Mouse (Mus musculus) G1E (cell line): Measurements from ENCODE around the gene 4931422A03Rik. TPM values are rescaled to one million over a fixed set of nuclear protein-coding genes. Genes with fewer than 3 reads are reported as not detected.

Experiments used
- ATAC-seq: 2 replicates; pipeline ENCODE4 v1.8.0; 2016; ENCODE audit warnings: mild to moderate bottlenecking; ENCODE audit not compliant: insufficient number of reproducible peaks, poor library complexity, low FRiP score, severe bottlenecking; ENCODE audit errors: extremely low read depth
- DNase-seq: peaks from one replicate; pipeline ENCODE4 v3.0.0; 2012; ENCODE audit warnings: low spot score
- H3K27me3 ChIP-seq: 2 replicates; pipeline ENCODE4 v1.6.1; 2012; ENCODE audit warnings: mild to moderate bottlenecking, low read length, inconsistent platforms; ENCODE audit not compliant: insufficient read depth
- H3K36me3 ChIP-seq: replicated peaks from 2 replicates; pipeline ENCODE3; 2012; ENCODE audit warnings: mild to moderate bottlenecking, inconsistent platforms
- H3K4me1 ChIP-seq: 2 replicates; pipeline ENCODE4 v1.6.1; 2012; ENCODE audit warnings: low read depth, low read length, inconsistent platforms, mixed read lengths; ENCODE audit not compliant: insufficient read depth
- H3K4me3 ChIP-seq: 2 replicates; pipeline ENCODE4 v1.5.1; 2012; ENCODE audit warnings: low read depth, mild to moderate bottlenecking, inconsistent platforms, low read length, moderate library complexity, mixed read lengths
- H3K9me3 ChIP-seq: replicated peaks from 2 replicates; pipeline ENCODE4 v1.6.1; 2012; ENCODE audit warnings: inconsistent platforms
- CTCF ChIP-seq: IDR thresholded peaks from 2 replicates; pipeline ENCODE4 v1.5.1; 2012; ENCODE audit warnings: low read depth, low read length, inconsistent platforms, mixed read lengths
- GATA1 ChIP-seq: IDR thresholded peaks from 2 replicates; pipeline ENCODE4 v1.6.1; 2012; ENCODE audit warnings: borderline replicate concordance, low read length, inconsistent platforms, mixed read lengths
- GATA2 ChIP-seq: IDR thresholded peaks from 2 replicates; pipeline ENCODE4 v1.6.1; 2012; ENCODE audit warnings: low read depth, low read length, inconsistent platforms, borderline replicate concordance
- POLR2AphosphoS5 ChIP-seq: IDR thresholded peaks from 2 replicates; pipeline ENCODE4 v1.6.1; 2012; ENCODE audit warnings: low read depth, low read length, inconsistent platforms; ENCODE audit not compliant: insufficient replicate concordance
- TAL1 ChIP-seq: conservative IDR thresholded peaks from 2 replicates; pipeline ENCODE4 v1.6.1; 2012; ENCODE audit warnings: low read depth, low read length, inconsistent platforms, mixed read lengths
- polyA plus RNA-seq: library from polyadenylated mRNA; stranded (reverse); fragments of >175 nt; gene quantifications from 2 replicates; pipeline ENCODE4 v1.2.3, GENCODE M21; 2012
- total RNA-seq, 2 experiments: library from RNA; stranded (forward) in 1 of 2; stranded (reverse) in 1 of 2; fragments of 200-1000 nt in 1 of 2; fragments of >200 nt in 1 of 2; fragmentation: Nextera tagmentation in 1 of 2; gene quantifications; 2 replicates each; pipeline ENCODE4 v1.2.3; 2014 to 2017

The 4931422A03Rik gene
- total and polyA plus RNA-seq, 3 experiments, result 0.38 TPM; not detected in 2

GRCm38 (mm10) chr2:103931511-103931911 lies 96.7 kb downstream of the 4931422A03Rik start:
- ATAC-seq (no peak), DNase-seq (no peak)
- no peaks in the 10 kb centered on the region for H3K36me3 ChIP-seq
- peaks cover 83% of the 10 kb centered on the region for H3K4me1 ChIP-seq
- no peaks in the 10 kb centered on the region for H3K27me3 ChIP-seq
- H3K4me3 ChIP-seq, result peak overlapping the region; percentile 47; the same call in 1 of the 2 replicates
- no peak for TF ChIP-seq POLR2AphosphoS5
- no peak for TF ChIP-seq GATA1
- H3K9me3 ChIP-seq, result no peaks in the 10 kb centered on the region

DNA sequence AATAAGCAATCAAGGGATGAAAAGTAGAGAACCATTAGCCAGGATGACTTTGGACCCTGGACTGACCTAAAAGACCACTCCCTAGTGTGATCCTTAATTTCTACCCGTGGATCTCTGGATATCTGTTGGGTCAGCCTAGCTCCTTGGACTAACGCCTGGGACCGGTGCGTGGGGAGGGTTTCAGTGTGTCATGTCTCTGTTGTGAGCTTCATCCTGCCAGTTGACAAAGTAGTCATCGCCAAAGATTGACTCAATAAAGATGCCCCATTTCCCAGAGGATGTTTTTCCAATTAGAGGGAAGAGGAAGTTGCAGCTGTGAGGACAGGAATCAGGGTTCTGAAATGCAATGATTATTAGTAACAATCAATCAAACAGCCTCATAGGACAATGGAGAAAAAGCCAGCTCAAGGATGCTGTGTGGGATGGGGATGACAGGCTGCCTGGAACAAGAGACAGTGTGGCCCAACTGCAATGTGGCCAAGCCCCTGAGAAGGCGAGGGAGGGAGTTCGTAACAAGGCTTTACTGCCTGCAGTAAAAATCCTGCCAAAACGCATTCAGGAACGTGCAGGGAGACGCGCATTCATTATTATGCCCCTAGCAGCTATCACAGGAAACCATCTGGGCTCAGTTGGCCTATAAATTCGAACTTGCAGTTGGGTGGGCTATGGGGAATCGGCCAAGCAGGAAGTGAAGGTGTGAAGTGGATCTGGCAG lies 97.7 kb downstream of the 4931422A03Rik start:
- H3K36me3 ChIP-seq, result no peaks in the 10 kb centered on the region
- DNase-seq (peak; percentile 10), ATAC-seq (peak; percentile 40)
- no peaks in the 10 kb centered on the region for H3K9me3 ChIP-seq
- H3K4me1 ChIP-seq, result peaks cover 84% of the 10 kb centered on the region
- peak overlapping the region; percentile 17; the same call in 1 of the 2 replicates for H3K4me3 ChIP-seq
- H3K27me3 ChIP-seq, result no peaks in the 10 kb centered on the region
- TF ChIP-seq CTCF (no peak), GATA1 (no peak), POLR2AphosphoS5 (no peak), GATA2 (no peak), TAL1 (peak; percentile 46; the same call in 1 of the 2 replicates)

DNA sequence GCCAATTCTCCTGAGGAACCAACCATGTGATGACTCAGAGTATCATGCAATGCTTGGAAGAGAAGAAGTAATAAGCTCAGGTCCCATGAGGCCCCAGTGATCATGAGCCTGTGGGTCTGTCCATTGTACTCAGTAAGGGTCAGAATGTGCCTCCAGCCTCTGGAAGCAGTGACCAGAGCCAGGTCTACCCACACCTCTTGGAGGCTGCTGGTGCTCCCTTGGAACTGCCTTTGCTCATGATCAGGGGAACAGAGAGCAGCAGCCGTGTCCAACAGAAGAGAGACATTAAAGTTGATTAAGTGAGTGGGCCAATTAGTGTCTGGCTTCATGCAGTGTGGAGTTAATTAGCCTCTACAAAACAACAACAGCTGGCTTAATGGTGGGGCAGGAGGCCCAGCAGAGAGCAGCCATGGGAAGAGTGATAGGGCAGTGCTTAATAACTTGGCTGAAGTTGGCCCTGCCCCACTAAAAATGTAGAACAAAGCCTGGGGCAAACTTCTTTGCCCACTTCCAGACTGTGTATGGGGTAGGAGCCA lies 100.5 kb downstream of the 4931422A03Rik start:
- no peak for ATAC-seq
- no peaks in the 10 kb centered on the region; the same call in 1 of the 2 replicates for H3K9me3 ChIP-seq
- TF ChIP-seq GATA1, result no peak
- TF ChIP-seq GATA2, result no peak
- TF ChIP-seq POLR2AphosphoS5, result no peak
- no peaks in the 10 kb centered on the region for H3K27me3 ChIP-seq
- H3K4me3 ChIP-seq, result no peak overlapping the region
- peaks cover 70% of the 10 kb centered on the region for H3K4me1 ChIP-seq
- DNase-seq, result no peak
- no peaks in the 10 kb centered on the region for H3K36me3 ChIP-seq

GRCm38 (mm10) chr2:103926586-103927113 lies 101.5 kb downstream of the 4931422A03Rik start:
- Histone ChIP-seq H3K9me3 (no peaks in the 10 kb centered on the region; the same call in 1 of the 2 replicates), H3K36me3 (no peaks in the 10 kb centered on the region), H3K27me3 (no peaks in the 10 kb centered on the region), H3K4me1 (peaks cover 63% of the 10 kb centered on the region), H3K4me3 (no peak overlapping the region; the same call in 1 of the 2 replicates)
- ATAC-seq (peak; percentile 74), DNase-seq (peak; percentile 35)
- no peak for TF ChIP-seq POLR2AphosphoS5
- TF ChIP-seq TAL1, result peak; percentile 68

- Histone ChIP-seq H3K9me3 (no peaks in the 10 kb centered on the region), H3K27me3 (no peaks in the 10 kb centered on the region), H3K36me3 (no peaks in the 10 kb centered on the region), H3K4me3 (no peak overlapping the region), H3K4me1 (peaks cover 25% of the 10 kb centered on the region)
- no peak for TF ChIP-seq POLR2AphosphoS5
- no peak for TF ChIP-seq TAL1
- TF ChIP-seq CTCF, result no peak
- TF ChIP-seq GATA1, result no peak
- TF ChIP-seq GATA2, result no peak
- ATAC-seq (no peak), DNase-seq (no peak)
Measured at GRCm38 (mm10) chr2:103919488-103919887, 108.7 kb downstream of the 4931422A03Rik start.

DNA sequence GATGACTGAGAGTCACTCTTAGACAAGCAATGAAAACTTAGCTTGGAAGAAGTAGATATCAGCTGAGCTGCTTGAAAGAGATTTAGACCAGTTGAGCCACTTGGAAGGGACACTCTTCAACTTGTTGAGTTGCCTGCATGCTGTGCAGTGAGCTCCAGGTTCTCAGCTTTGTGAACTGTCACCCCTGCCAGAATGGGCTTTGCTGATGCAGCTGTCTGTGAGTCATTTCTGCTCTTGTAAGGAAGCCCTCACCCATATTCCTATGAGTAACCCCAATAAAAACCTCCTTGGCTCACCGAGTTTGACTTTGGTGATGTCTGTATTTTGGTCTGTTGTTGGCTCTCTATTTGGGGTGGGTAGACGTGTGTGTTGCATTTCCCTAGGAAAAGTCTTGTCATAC lies 109.8 kb downstream of the 4931422A03Rik start:
- DNase-seq (no peak), ATAC-seq (no peak)
- Histone ChIP-seq H3K36me3 (no peaks in the 10 kb centered on the region), H3K4me3 (no peak overlapping the region), H3K4me1 (peaks cover 25% of the 10 kb centered on the region), H3K27me3 (no peaks in the 10 kb centered on the region), H3K9me3 (no peaks in the 10 kb centered on the region)
- no peak for TF ChIP-seq POLR2AphosphoS5
- no peak for TF ChIP-seq GATA1
- no peak for TF ChIP-seq CTCF
- no peak for TF ChIP-seq GATA2
- TF ChIP-seq TAL1, result no peak
